Mouse (Mus musculus): ENCODE data around the gene BC147527.
"Not testable (repeated sequence)": the region's sequence is repeated elsewhere in the genome, so short reads cannot be mapped to it uniquely, and the experiment has no call there.

The BC147527 gene

DNA sequence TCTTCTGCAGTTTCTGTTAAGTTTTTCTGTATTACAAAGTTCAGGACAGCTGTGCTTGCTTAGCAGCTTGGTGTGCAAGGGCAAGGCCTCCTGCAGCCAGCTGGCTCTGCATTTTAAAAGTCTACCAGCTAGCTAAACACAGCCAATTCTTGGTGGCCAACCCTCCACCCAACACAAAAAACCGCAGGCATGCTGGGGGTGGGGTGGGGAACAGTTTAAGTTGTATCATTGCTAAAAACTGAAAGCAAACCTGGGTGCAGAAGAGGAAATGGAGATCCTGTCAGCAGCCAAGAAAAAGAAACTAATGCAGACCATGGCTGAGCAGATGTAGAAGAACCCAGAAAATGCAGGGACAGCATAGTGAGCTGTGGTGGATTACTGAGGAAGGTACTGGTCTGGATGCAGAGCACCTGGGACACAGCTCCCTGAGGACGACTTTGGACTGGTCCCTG lies at the start of gene BC147527:
BC147527 (plus strand) TSS at position 402 of the 452 bp plus-strand sequence.
- no peak for DNase-seq (ENCODE audit: low spot score)

DNA sequence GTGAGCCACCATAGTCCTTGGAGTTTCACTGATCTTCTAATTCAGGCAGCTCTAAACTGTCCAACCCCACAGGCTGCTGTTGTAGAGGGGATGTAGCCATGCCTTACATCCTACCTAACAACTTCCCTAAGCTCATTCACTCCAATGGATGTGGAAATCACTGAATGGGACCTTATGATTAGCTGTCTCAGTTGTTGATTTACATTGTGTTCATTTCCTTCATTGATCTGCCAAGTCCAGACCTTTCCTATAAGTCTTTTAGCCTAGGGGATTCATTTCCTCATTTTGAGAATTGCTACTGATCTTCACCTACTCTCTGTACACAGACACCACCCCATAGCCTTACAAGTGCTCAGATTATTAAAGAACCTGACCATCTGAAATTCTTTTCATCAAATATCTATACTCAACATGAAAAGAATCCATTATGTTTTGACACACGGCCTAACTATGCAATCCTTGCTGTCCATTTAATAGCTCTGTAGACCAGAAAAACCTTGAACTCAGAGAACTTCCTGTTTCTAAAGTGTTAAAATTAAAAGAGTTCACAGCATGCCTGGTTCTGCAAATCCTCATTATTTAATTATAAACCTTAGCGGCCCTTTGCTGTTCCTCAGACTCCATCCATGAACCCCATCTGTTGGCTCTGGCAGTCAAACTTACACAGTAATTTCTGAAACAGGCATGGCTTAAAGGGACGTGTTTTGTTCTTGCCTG lies 48.8 kb upstream of the BC147527 start:
- not testable (repeated sequence) for DNase-seq (ENCODE audit: low spot score)

DNA sequence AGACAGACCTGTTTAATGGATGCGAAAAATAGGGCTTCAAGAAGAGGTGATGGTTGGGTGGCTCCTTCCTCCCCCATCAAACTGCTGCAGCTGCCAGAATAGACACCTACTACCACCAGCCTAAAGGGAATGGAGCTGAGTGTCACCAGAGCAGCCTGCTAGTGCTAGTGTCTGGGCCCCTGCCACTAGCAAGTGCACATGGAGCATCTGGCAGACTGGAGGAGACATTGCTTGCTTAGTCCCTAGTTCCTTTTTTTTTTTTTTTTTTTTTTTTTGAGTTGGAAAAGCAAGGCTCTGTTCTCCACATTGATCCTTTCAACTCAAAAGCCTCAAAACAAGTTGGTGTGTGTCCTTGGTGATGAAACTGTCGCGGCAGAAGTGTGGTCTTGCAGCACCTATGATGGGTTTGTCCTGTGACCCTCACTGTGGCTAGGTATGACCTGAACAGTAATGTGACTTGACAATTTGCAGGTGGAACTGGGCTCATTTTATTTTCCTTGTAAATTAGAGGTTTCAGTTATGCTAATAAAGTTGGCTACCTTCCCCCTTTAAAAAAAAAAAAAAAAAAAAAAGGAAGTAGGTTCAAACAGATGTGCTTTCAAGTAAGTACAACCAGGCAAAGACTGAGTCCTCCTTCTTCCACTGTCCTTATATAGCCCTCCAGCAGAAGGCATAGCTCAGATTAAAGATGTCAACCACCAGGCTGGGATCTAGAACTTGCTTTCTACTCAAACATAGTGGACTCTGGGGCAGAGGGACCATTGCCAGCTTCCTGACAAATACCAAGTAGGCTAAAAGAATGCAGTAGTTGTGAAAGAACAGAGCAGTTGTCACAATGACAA lies 41.2 kb upstream of the BC147527 start:
- DNase-seq (ENCODE audit: low spot score) = not testable (repeated sequence)

DNA sequence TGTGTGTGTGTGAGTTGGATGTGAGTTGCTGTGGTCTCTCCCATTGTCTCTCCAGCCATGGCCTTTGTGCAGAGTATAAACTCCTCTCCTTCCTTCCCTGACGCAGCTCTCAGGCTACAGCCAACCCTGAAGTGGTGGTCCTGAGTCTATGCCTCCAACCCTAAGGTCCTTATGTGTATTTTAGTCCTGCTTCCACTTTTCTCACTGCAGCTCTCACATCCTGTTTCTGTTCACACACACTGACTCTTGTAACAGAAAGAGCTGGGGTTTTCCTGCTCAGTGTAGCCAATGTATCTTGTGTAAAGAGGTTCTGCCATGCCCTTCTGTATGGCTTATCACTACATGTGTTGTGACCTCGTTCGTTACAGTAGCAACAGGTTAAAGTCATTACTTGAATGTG lies 40.5 kb upstream of the BC147527 start:
- DNase-seq (ENCODE audit: low spot score) = not testable (repeated sequence)

DNA sequence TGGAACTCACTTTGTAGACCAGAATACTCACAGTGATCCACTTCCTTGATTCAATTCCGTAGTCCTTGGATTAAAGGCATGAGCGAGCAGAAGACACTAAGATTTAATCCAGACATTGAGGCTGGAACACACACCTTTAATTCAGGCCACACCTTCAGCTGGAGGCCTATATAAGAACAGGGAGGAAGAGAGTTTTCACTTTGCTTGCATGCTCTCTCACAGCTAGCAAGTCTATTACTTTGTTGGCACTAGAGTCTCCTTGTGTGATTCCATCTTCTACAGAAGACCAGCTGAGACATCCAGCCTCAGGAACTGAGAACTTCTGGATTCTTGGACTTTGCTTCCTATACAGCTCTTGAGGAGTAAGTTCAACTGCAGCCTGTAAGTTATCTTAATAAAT lies 37.3 kb upstream of the BC147527 start, which contains the start of gene AF067061:
AF067061 (plus strand) TSS at position 245 of the 400 bp plus-strand sequence.
- not testable (repeated sequence) for DNase-seq (ENCODE audit: low spot score)

DNA sequence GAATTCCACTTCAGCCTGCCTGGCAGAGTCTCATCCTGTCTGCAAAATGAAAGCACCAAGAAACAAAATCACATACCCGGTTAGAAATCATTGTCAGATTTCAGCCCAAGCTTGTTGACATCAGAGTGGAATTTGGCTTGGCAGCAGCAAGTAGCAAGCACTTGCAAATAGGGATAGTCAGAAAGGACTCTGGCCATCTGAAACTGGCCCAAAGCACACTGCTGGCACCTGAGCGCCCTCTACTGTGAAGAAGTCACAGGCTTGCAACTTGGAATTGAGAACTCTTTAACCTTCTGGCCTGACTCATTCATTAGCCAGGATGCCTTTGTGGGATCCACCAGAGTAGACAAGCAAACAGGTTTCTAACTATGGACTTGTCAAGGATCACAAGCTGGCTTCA lies 22.4 kb upstream of the BC147527 start:
- DNase-seq (ENCODE audit: low spot score) = not testable (repeated sequence)

DNA sequence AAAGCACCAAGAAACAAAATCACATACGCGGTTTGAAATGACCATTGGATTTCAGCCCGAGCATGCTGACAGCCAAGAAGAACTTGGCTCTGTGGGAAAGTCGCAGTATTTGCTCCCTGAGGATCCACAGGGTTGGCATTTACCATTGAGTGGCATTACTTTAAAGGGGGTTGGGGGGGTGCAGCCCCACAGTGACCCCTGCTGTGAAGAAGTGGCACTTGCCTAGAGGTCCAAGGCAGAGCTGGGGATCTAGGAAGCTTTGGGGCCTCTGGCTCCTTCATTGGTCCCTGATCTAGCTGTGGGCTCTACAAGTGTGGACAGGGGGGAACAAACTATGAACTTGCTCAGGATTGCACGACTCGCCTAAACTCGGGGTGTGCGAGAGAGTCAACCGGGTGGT lies 21.4 kb upstream of the BC147527 start:
- DNase-seq (ENCODE audit: low spot score) = no peak

DNA sequence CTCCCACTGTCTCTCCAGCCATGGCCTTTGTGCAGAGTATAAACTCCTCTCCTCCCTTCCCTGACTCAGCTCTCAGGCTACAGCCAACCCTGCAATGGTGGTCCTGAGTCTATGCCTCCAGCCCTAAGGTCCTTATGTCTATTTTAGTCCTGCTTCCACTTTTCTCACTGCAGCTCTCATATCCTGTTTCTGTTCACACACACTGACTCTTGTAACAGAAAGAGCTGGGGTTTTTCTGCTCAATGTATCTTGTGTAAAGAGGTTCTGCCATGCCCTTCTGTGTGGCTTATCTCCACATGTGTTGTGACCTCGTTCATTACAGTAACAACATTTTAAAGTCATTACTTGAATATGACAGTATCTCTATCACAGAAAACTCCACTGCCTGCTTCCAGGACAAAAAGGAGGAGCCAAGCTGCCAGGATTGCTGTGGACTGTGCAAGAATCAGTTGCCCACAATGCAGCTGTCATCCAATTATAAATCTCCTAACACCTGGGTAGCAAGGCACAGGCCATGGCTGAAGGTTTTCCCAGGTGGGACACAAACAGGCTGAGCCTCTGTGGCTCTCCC lies 783 bp upstream of the BC147527 start:
- DNase-seq (ENCODE audit: low spot score) = no peak

DNA sequence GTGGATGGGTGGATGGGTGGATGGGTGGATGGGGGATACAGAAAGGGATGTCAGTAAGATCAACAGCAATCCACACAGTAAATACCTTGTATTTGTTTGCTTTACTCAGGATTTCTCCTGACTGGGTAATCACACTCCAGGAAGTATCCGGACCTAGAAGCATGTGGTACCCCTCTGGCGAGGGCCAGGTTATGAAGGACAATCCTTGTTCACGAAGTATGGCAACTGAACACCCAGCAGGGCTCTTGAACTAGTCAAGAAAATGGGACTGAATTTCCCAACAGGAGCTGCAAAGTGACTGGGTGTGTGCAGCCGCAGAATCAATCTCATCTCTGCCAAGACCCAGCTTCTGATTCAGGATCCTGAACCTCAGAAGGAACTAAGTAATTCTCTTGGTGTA lies 661 bp downstream of the BC147527 start:
- no peak for DNase-seq (ENCODE audit: low spot score)

DNA sequence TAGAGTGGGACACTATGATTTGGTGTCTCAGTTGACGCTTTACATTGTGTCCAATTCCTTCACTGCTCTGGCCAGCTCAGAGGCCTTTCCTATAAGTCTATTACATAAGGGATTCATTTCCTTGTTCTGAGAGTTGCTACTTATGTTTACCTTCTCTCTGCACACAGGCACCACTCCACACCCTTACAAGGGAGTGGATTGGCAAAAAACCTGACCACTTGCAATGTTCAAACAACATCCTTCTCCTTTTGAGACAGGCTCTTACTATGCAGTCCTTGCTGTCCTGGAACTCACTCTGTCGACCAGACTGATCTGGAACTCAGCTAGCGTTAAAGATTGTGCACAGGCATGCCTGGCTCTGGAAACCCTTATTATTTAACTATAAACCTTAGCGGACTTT lies 10.6 kb downstream of the BC147527 start:
- DNase-seq (ENCODE audit: low spot score) = no peak

DNA sequence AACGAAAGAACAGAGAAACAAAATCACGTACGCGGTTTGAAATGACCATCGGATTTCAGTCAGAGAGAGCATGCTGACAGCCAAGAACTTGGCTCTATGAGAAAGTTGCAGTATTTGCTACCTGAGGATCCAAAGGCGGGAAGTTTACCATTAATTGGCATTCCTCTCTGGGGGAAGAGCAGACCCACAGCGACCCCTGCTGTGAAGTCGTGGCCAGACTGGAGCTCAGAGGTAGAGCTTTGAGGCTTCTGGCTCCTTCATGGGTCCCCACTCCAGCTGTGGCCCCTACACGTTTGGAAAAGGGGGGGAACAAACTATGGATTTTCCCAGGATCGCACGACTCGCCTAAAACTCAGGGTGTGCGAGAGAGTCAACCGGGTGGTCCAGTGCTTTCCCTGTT lies 13.4 kb downstream of the BC147527 start:
- no peak for DNase-seq (ENCODE audit: low spot score)

DNA sequence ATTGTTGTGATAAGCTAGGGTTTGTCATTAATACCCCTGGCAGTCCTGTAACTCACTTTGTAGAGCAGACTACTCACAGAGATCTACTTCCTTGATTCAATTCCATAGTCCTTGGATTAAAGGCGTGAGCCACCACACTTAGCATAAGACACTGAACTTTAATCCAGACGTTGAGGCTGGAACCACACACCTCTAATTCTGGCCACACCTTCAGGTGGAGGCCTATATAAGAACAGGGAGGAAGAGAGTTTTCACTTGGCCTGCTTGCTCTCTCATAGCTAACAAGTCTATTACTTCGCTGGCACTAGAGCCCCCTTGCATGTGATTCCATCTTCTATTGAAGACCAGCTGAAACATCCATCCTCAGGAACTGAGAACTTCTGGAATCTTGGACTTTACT lies 16.4 kb downstream of the BC147527 start, which contains the start of gene Tcstv3:
Tcstv3 (plus strand) TSS at position 301 of the 400 bp plus-strand sequence.
- DNase-seq (ENCODE audit: low spot score) = not testable (repeated sequence)

DNA sequence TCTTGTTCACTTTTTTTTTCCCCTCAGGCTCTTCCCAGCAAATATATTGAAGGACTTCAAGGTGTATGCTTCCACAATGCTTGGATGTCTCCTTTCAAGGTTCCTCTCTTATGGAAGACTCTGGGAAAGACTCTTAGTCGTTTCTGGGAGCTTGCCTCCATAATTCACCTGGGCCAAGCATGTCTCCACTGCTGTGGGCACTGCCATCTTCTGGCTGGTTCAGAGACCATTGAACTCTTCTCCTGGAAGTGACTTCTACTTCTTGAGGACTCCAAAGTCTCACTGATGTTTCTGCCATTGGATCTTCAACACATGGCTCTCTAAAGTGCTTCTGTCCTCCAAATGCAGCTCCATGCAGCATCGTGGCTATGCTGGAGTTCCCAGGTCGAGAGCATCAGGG lies 20.0 kb downstream of the BC147527 start:
- no peak for DNase-seq (ENCODE audit: low spot score)

DNA sequence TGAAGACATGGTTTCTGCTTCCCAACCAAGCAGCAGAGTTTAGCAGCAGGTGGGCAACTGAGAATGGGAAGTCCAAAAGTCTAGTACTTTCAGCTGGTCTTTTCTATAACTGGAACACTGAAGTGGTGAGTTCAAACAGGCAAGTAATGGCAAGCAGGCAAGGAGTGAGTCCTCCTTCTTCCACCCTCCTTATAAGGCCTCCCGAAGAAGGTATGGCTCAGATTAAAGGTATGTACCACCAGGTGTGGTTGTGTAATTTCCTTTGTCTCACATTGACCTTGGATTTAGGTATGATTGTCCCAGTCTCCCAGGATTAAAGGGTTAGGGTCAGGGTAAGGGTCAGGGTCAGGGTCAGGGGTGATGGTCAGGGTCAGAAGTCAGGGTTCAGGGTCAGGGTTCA lies 20.5 kb downstream of the BC147527 start:
- DNase-seq (ENCODE audit: low spot score) = no peak

All from urinary bladder, postnatal 25 days (tissue).